Mouse (Mus musculus): ENCODE measurements around the gene Rbp4. TPM values are rescaled to one million over a fixed set of nuclear protein-coding genes. Genes with fewer than 3 reads are reported as not detected.

The Rbp4 gene
- polyA plus RNA-seq, 1 experiment from 2014 or later = 19.8 TPM

DNA sequence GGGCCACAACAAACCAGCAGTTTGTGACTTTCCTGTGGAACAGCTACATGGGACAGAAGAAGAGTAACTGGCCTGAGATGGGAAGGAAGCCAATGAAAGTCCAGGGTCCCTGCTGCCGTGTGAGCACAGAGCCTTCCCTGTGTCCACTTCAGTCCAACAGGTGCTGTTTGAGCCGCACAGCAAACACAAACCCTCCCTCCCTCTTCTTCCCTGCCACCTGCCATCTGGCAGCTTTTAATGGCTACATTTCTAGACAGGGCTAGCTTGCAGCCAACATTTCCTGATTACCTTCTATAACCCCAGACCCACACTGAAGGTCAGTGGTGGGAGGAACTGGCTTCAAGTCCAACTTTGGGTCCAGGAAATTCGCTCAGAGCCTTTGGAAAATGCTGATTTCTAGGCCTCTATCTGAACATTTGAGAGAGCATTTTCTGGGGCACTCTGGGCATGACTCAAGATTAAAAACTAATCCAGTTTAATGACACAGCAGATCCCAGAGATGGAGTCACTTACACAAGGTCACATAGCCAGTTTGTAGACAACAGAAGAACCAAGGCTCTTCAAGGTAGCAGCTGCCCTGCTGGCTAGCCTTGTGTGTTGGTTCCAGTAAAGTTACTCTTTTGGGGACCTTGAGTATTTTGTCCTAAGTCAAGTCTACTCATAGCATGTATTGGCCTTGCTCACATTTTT lies 47.1 kb downstream of the Rbp4 start:
- Histone ChIP-seq H3K4me2 (ENCODE audit: low read depth, low read length) (no peak overlapping the region), H3K4me3 (ENCODE audit: low read length) (no peak overlapping the region), H3K27ac (ENCODE audit: low read length) (no peak overlapping the region), H3K36me3 (ENCODE audit: control insufficient read depth, insufficient read depth, low read length) (peaks cover 10% of the 10 kb centered on the region), H3K4me1 (replicated peaks; ENCODE audit: control insufficient read depth, insufficient read depth, low read length) (no peaks in the 10 kb centered on the region), H3K9me3 (ENCODE audit: control insufficient read depth, low read length) (no peaks in the 10 kb centered on the region), H3K9ac (ENCODE audit: low read length) (no peak overlapping the region), H3K27me3 (ENCODE audit: control insufficient read depth, insufficient read depth, low read depth, low read length) (no peaks in the 10 kb centered on the region)
- WGBS = 56% methylated on average over 3 of the region's 3 CpGs
- ATAC-seq (ENCODE audit: low read depth) = no peak

DNA sequence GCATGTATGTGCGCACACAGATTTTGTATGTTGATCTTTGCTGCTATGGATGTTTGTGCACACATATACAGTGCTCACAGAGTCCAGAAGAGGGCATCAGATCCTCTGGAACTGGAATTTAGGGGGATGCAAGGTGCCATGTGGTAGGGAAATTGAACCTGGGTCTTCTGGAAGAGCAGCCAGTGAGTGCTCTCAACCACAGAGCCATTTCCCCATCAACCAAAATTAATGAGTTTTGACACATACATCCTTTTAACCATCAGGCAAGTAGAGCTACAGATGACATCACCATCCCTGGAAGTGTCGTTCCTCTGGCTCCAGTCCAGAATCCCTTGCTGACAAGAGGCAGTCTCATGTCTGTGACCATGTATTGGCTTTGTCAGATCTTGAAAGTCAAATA lies 48.8 kb downstream of the Rbp4 start:
- Histone ChIP-seq H3K4me2 (ENCODE audit: low read depth, low read length) (no peak overlapping the region), H3K27ac (ENCODE audit: low read length) (no peak overlapping the region), H3K36me3 (ENCODE audit: control insufficient read depth, insufficient read depth, low read length) (peaks cover 10% of the 10 kb centered on the region), H3K4me1 (replicated peaks; ENCODE audit: control insufficient read depth, insufficient read depth, low read length) (no peaks in the 10 kb centered on the region), H3K4me3 (ENCODE audit: low read length) (no peak overlapping the region), H3K9ac (ENCODE audit: low read length) (no peak overlapping the region), H3K9me3 (ENCODE audit: control insufficient read depth, low read length) (no peaks in the 10 kb centered on the region), H3K27me3 (ENCODE audit: control insufficient read depth, insufficient read depth, low read depth, low read length) (no peaks in the 10 kb centered on the region)
- 48% methylated on average over 2 of the region's 2 CpGs for WGBS
- ATAC-seq (ENCODE audit: low read depth) = no peak

DNA sequence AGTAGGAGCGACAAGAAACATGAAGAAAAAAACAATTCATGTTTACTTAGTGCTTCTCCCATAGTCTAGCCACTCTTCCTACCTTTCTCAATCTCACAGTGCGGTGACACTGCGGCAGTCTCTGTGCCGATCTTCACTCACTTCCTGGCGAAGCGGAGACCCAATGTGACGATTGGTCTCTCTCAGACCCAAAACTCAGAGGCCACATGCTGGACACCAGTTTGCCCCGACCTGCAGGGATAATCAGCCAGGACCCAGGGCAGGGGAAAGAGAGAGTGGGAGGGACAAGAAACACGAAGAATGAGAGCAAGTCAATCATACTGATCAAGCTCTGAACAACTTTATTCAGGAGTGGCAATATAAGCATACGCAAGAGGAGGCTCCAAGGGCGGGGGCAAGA lies 50.0 kb downstream of the Rbp4 start:
- no peaks in the 10 kb centered on the region for H3K27me3 ChIP-seq (ENCODE audit: control insufficient read depth, insufficient read depth, low read depth, low read length)
- no peak overlapping the region for H3K27ac ChIP-seq (ENCODE audit: low read length)
- H3K4me2 ChIP-seq (ENCODE audit: low read depth, low read length) = no peak overlapping the region
- H3K4me1 ChIP-seq (replicated peaks; ENCODE audit: control insufficient read depth, insufficient read depth, low read length) = no peaks in the 10 kb centered on the region
- H3K9ac ChIP-seq (ENCODE audit: low read length) = no peak overlapping the region
- H3K4me3 ChIP-seq (ENCODE audit: low read length) = no peak overlapping the region
- 76% methylated on average over 11 of the region's 11 CpGs for WGBS
- ATAC-seq (ENCODE audit: low read depth) = no peak
- peaks cover 21% of the 10 kb centered on the region for H3K36me3 ChIP-seq (ENCODE audit: control insufficient read depth, insufficient read depth, low read length)
- no peaks in the 10 kb centered on the region for H3K9me3 ChIP-seq (ENCODE audit: control insufficient read depth, low read length)

DNA sequence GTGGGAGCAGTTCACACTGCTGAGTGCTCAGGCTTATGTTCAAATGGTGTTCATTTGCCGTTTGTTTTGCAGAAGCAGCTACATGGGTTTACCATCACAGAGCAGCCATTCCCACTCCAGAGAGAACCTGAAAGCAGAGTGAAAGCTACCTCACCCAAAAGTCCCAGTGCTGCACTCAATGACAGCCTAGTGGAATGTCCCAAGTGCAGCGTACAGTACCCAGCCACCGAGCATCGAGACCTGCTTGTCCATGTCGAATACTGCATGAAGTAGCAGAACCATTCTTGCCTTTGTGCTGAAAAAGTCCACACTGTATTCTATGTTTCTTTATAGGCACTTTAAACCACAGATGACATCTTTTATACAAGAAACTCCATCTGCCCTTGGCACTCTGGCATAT lies 51.9 kb downstream of the Rbp4 start:
- WGBS = 91% methylated on average over 5 of the region's 5 CpGs
- Histone ChIP-seq H3K9me3 (ENCODE audit: control insufficient read depth, low read length) (no peaks in the 10 kb centered on the region), H3K27me3 (ENCODE audit: control insufficient read depth, insufficient read depth, low read depth, low read length) (no peaks in the 10 kb centered on the region), H3K4me2 (ENCODE audit: low read depth, low read length) (no peak overlapping the region), H3K36me3 (ENCODE audit: control insufficient read depth, insufficient read depth, low read length) (peaks cover 32% of the 10 kb centered on the region), H3K27ac (ENCODE audit: low read length) (no peak overlapping the region), H3K4me1 (replicated peaks; ENCODE audit: control insufficient read depth, insufficient read depth, low read length) (no peaks in the 10 kb centered on the region), H3K4me3 (ENCODE audit: low read length) (no peak overlapping the region), H3K9ac (ENCODE audit: low read length) (no peak overlapping the region)
- no peak for ATAC-seq (ENCODE audit: low read depth)

Other genes with a start within 250 kb of the Rbp4 start
- 32.3 and 35.2 TPM in 2 replicates for gene Myof, start 81.7 kb downstream of the Rbp4 start, polyA plus RNA-seq (2015; fragmentation: Nextera tagmentation; extraction: Ambion mirVana)
- 44.5 and 46.8 TPM in 2 replicates for gene Cep55, start 70.3 kb downstream of the Rbp4 start, polyA plus RNA-seq (2015; fragmentation: Nextera tagmentation; extraction: Ambion mirVana)
- 3.4 and 4.4 TPM in 2 replicates for gene Ffar4, start 28.2 kb downstream of the Rbp4 start, polyA plus RNA-seq (2015; fragmentation: Nextera tagmentation; extraction: Ambion mirVana)
- not detected in 2 replicates for gene Pde6c, start 7.5 kb upstream of the Rbp4 start, polyA plus RNA-seq (2015; fragmentation: Nextera tagmentation; extraction: Ambion mirVana)
- gene Fra10ac1, start 98.9 kb upstream of the Rbp4 start, polyA plus RNA-seq (2015; fragmentation: Nextera tagmentation; extraction: Ambion mirVana) = 29.9 and 31.7 TPM in 2 replicates
- 0.21 and 0.28 TPM in 2 replicates for gene Lgi1, start 139.3 kb upstream of the Rbp4 start, polyA plus RNA-seq (2015; fragmentation: Nextera tagmentation; extraction: Ambion mirVana)